Mouse (Mus musculus) Muller cell, postnatal 12 days (primary cell): ENCODE measurements at regions not wholly inside any gene's neighbourhood (a gene's known extent, or its start where the extent isn't known, plus 50 kb on each side); places are given as distances from the start of the nearest gene placed in this dataset.
A peak's percentile ranks its signal among the peaks of the same experiment; 100 is the strongest.

Experiments
- DNase-seq: peaks from one replicate; pipeline ENCODE4 v3.0.0-alpha.2; 2015; ENCODE audit errors: inconsistent ontology term

GRCm38 (mm10) chr11:30710266-30710665 is 60.9 kb upstream of the Acyp2 start:
- DNase-seq = no peak

GRCm38 (mm10) chr11:30720803-30721202 is 50.7 kb upstream of the Psme4 start:
- DNase-seq = peak; percentile 16
